Mouse (Mus musculus) myocyte (in vitro differentiated cells): ENCODE data around the gene Xrcc5. TPM values are rescaled to one million over a fixed set of nuclear protein-coding genes. Genes with fewer than 3 reads are reported as not detected.

Source experiments
- H3K27me3 ChIP-seq: one replicate; pipeline ENCODE4 v1.6.1; 2011; ENCODE audit not compliant: control insufficient read depth, insufficient read depth, insufficient read length
- H3K36me3 ChIP-seq: one replicate; pipeline ENCODE4 v1.6.1; 2011; ENCODE audit not compliant: control insufficient read depth, insufficient read depth
- H3K4me2 ChIP-seq: one replicate; pipeline ENCODE4 v1.6.1; 2011; ENCODE audit warnings: low read depth, control low read depth
- H3K4me3 ChIP-seq: one replicate; pipeline ENCODE4 v1.5.1; 2011; ENCODE audit warnings: mild to moderate bottlenecking, control low read depth, moderate library complexity
- H3K79me2 ChIP-seq: one replicate; pipeline ENCODE4 v1.6.1; 2011; ENCODE audit not compliant: control insufficient read depth, insufficient read depth
- H3ac ChIP-seq: one replicate; pipeline ENCODE4 v1.6.1; 2011; ENCODE audit not compliant: control insufficient read depth, insufficient read length
- CEBPB ChIP-seq: IDR thresholded peaks from 2 replicates; pipeline ENCODE4 v1.6.1; 2011; ENCODE audit warnings: mild to moderate bottlenecking, moderate library complexity; ENCODE audit not compliant: poor library complexity, insufficient read depth, severe bottlenecking
- E2F4 ChIP-seq: IDR thresholded peaks from one replicate; pipeline ENCODE4 v1.6.1; 2011; ENCODE audit warnings: mild to moderate bottlenecking, control low read depth, moderate library complexity; ENCODE audit not compliant: insufficient read depth
- MAX ChIP-seq: IDR thresholded peaks from one replicate; pipeline ENCODE4 v1.6.1; 2011; ENCODE audit warnings: low read depth, mild to moderate bottlenecking, control low read depth
- MYOD1 ChIP-seq, 3 experiments: IDR thresholded peaks; one replicate each; pipeline ENCODE4 v1.6.1; 2011; ENCODE audit warnings: control low read depth in 2 of 3, low read depth in 2 of 3, mild to moderate bottlenecking in 2 of 3, moderate library complexity in 1 of 3; ENCODE audit not compliant: insufficient read length in 2 of 3, control insufficient read depth in 1 of 3
- MYOG ChIP-seq, 3 experiments: IDR thresholded peaks; one replicate each; pipeline ENCODE4 v1.6.1; 2011; ENCODE audit warnings: control low read depth in 2 of 3, low read depth in 2 of 3, mild to moderate bottlenecking in 2 of 3; ENCODE audit not compliant: insufficient read length in 2 of 3, control insufficient read depth in 1 of 3, insufficient read depth in 1 of 3
- POLR2A ChIP-seq: IDR thresholded peaks from one replicate; pipeline ENCODE4 v1.6.1; 2011; ENCODE audit warnings: low read depth, mild to moderate bottlenecking, control low read depth, moderate library complexity; ENCODE audit not compliant: insufficient read length
- POLR2AphosphoS2 ChIP-seq: IDR thresholded peaks from one replicate; pipeline ENCODE4 v1.6.1; 2011; ENCODE audit warnings: low read depth, control low read depth; ENCODE audit not compliant: insufficient read length
- REST ChIP-seq: IDR thresholded peaks from one replicate; pipeline ENCODE4 v1.6.1; 2011; ENCODE audit warnings: mild to moderate bottlenecking, control low read depth, moderate library complexity; ENCODE audit not compliant: insufficient read depth, insufficient read length
- SRF ChIP-seq: IDR thresholded peaks from one replicate; pipeline ENCODE4 v1.6.1; 2011; ENCODE audit warnings: low read depth; ENCODE audit not compliant: control insufficient read depth, insufficient read length
- TCF12 ChIP-seq: IDR thresholded peaks from one replicate; pipeline ENCODE4 v1.6.1; 2011; ENCODE audit warnings: mild to moderate bottlenecking, control low read depth; ENCODE audit not compliant: poor library complexity, insufficient read depth, severe bottlenecking
- TCF3 ChIP-seq: IDR thresholded peaks from one replicate; pipeline ENCODE4 v1.6.1; 2011; ENCODE audit warnings: low read depth, control low read depth; ENCODE audit not compliant: insufficient read length
- USF1 ChIP-seq: IDR thresholded peaks from one replicate; pipeline ENCODE4 v1.6.1; 2011; ENCODE audit warnings: low read depth, mild to moderate bottlenecking, control low read depth, moderate library complexity
- polyA plus RNA-seq: library from polyadenylated mRNA; unstranded; fragments of >200 nt; fragmentation: generic; extraction: Trizol; gene quantifications from one replicate; pipeline ENCODE4 v1.2.1, GENCODE M21; 2012; ENCODE audit warnings: missing spikeins

Xrcc5 gene
- polyA plus RNA-seq, 1 experiment: 23.5 TPM

DNA sequence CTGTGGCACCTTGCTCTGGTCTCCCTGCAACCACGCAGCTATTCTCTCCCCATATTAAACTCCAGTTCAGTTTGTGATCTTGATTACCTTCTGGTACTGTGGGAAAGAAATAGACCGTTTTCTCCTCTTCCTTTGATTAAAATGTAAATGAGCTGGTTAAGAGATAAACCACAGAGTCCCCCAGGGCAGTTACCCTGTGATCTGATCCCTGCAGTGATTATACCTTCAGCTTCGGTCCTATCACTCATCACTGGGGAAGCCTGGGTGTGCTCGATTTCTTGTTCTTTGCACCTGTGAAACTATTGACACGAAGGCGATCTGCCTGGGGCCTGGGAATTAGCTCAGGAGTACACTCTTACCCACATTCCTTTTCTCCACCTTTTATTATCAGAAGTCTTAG is 40.7 kb downstream of the Xrcc5 start:
- Histone ChIP-seq H3K79me2 (no peaks in the 10 kb centered on the region), H3K36me3 (peaks cover 22% of the 10 kb centered on the region), H3K27me3 (no peaks in the 10 kb centered on the region), H3K4me3 (no peak overlapping the region), H3K4me2 (no peak overlapping the region), H3ac (no peak overlapping the region)
- TF ChIP-seq USF1 (no peak), TCF12 (no peak), POLR2AphosphoS2 (no peak), MYOG (IDR thresholded peaks at IDR 0.05; ENCODE audit: control insufficient read depth in 1 of 3, insufficient read depth in 1 of 3, insufficient read length in 2 of 3, low read depth in 2 of 3) (no peak), SRF (no peak), CEBPB (no peak), POLR2A (no peak), MAX (no peak), REST (no peak)

DNA sequence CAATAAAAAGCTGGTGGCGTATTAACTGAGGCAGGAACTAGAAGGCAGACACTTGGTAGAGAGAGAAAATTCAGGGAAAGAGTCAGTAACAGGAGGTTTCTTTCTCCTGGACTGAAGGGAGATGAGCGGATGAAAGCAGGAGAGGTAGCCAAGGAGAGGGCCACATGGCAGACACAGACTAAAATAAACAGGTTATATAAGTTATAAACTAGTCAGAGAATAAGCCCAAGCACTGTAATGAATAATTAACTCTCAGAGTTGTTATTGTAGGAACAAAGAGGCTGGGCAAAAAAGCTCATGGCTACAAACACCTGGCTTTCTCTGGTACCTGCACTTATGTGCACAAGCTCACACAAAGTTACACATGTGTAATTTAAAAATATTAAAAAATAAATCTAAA is 47.6 kb downstream of the Xrcc5 start:
- Histone ChIP-seq H3K4me3 (no peak overlapping the region), H3K79me2 (no peaks in the 10 kb centered on the region), H3K4me2 (no peak overlapping the region), H3K27me3 (no peaks in the 10 kb centered on the region), H3ac (no peak overlapping the region), H3K36me3 (peaks cover 24% of the 10 kb centered on the region)
- TF ChIP-seq TCF3: no peak
- no peak for TF ChIP-seq TCF12
- no peak for TF ChIP-seq CEBPB

DNA sequence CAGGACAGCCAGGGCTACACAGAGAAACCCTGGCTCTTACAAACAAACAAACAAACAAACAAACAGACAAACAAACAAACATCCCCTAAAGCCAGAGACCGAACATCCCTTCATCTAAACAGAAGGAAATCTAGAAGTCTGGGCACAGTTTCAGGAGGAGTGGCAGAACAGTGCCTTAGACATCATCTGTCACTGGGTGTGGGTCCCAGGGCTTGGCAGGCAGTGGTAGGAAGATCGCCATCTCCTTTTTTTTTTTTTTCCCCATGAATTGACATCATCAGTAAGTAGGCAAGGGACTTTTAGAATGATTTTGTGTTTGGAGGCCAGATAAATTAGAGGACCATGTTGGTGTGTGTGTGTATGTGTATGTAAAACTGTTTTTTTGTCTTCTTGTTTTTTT is 51.0 kb downstream of the Xrcc5 start:
- no peak overlapping the region for H3ac ChIP-seq
- H3K79me2 ChIP-seq: no peaks in the 10 kb centered on the region
- no peaks in the 10 kb centered on the region for H3K27me3 ChIP-seq
- no peak overlapping the region for H3K4me3 ChIP-seq
- peaks cover 39% of the 10 kb centered on the region for H3K36me3 ChIP-seq
- TF ChIP-seq POLR2AphosphoS2 (no peak), E2F4 (no peak), MYOD1 (IDR thresholded peaks at IDR 0.05; ENCODE audit: control insufficient read depth in 1 of 3, insufficient read length in 2 of 3, low read depth in 2 of 3) (no peak), SRF (no peak), TCF3 (no peak), CEBPB (no peak), REST (no peak), TCF12 (no peak), MYOG (IDR thresholded peaks at IDR 0.05; ENCODE audit: control insufficient read depth in 1 of 3, insufficient read depth in 1 of 3, insufficient read length in 2 of 3, low read depth in 2 of 3) (no peak), USF1 (no peak), POLR2A (no peak), MAX (no peak)
- H3K4me2 ChIP-seq: no peak overlapping the region

DNA sequence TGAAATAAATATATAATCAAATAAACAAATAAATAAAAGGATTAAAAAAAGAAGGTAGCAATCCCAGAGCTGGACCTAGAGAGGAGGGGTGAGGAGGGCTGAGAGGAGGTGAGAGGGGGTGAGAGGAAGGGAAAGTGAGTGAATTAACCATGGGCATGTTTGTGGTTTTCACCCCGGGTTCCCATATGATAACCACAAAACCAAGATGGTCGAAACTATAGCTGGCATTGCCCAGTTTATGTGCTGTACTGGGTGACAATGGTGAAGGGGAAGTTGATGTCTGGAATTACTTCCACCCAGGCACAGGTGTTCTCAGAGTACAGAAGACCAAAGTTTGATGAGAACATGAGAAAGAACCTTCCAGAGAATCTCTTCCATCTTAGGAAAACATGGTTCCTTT is 52.2 kb downstream of the Xrcc5 start:
- Histone ChIP-seq H3K27me3 (no peaks in the 10 kb centered on the region), H3K4me2 (no peak overlapping the region), H3K4me3 (no peak overlapping the region), H3K79me2 (no peaks in the 10 kb centered on the region), H3K36me3 (peaks cover 33% of the 10 kb centered on the region), H3ac (no peak overlapping the region)
- TF ChIP-seq MYOD1 (IDR thresholded peaks at IDR 0.05; ENCODE audit: control insufficient read depth in 1 of 3, insufficient read length in 2 of 3, low read depth in 2 of 3) (no peak), CEBPB (no peak), E2F4 (no peak), MAX (no peak)

DNA sequence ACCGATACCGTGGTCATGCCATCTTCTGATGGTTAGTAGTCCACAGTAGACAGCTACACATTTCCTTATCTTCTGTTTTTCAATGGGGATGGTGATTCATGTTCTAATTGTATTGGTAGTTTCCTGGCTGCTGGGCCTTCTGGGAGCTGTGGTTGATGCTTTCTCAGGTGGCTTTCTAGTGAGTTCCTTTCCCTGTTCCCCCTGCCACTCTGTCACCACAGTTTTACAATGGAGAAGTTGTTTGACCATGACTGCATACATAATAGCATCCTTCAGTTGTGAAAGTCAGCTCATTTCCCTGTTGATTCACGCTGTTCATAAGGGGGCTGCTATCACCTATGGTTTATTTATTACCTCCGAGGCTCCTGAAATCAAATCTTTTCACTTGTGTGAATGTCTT is 53.6 kb downstream of the Xrcc5 start:
- Histone ChIP-seq H3ac (no peak overlapping the region), H3K4me3 (no peak overlapping the region), H3K36me3 (peaks cover 24% of the 10 kb centered on the region), H3K79me2 (no peaks in the 10 kb centered on the region), H3K27me3 (no peaks in the 10 kb centered on the region), H3K4me2 (no peak overlapping the region)
- TF ChIP-seq MYOD1 (IDR thresholded peaks at IDR 0.05; ENCODE audit: control insufficient read depth in 1 of 3, insufficient read length in 2 of 3, low read depth in 2 of 3): no peak
- TF ChIP-seq REST: no peak
- no peak for TF ChIP-seq MYOG (IDR thresholded peaks at IDR 0.05; ENCODE audit: control insufficient read depth in 1 of 3, insufficient read depth in 1 of 3, insufficient read length in 2 of 3, low read depth in 2 of 3)
- TF ChIP-seq POLR2A: no peak
- no peak for TF ChIP-seq POLR2AphosphoS2
- TF ChIP-seq CEBPB: no peak
- no peak for TF ChIP-seq E2F4
- no peak for TF ChIP-seq MAX
- TF ChIP-seq TCF12: no peak
- no peak for TF ChIP-seq TCF3
- no peak for TF ChIP-seq USF1
